Mouse (Mus musculus) bone marrow macrophage, adult 2 months (primary cell): ENCODE measurements around the gene 1700016H13Rik. TPM values are rescaled to one million over a fixed set of nuclear protein-coding genes. Genes with fewer than 3 reads are reported as not detected.
A peak's percentile ranks its signal among the peaks of the same experiment; 100 is the strongest.

Experiments used
- H3K27ac ChIP-seq: 2 replicates; pipeline ENCODE4 v1.5.1; 2012; ENCODE audit warnings: low read depth, low read length; ENCODE audit not compliant: insufficient read depth
- H3K4me1 ChIP-seq: 2 replicates; pipeline ENCODE4 v1.6.1; 2012; ENCODE audit warnings: low read length; ENCODE audit not compliant: control insufficient read depth, insufficient read depth
- H3K4me3 ChIP-seq: 2 replicates; pipeline ENCODE4 v1.5.1; 2012; ENCODE audit warnings: mild to moderate bottlenecking, low read length, moderate library complexity; ENCODE audit not compliant: insufficient read depth
- CTCF ChIP-seq: IDR thresholded peaks from 2 replicates; pipeline ENCODE4 v1.5.1; 2012; ENCODE audit warnings: low read depth, mild to moderate bottlenecking, low read length, moderate library complexity
- POLR2A ChIP-seq: IDR thresholded peaks from 2 replicates; pipeline ENCODE4 v1.6.1; 2012; ENCODE audit warnings: mild to moderate bottlenecking, low read depth, low read length, borderline replicate concordance
- polyA plus RNA-seq: library from polyadenylated mRNA; stranded (reverse); fragments of >200 nt; gene quantifications from 2 replicates; pipeline ENCODE4 v1.2.4, GENCODE M21; 2012; ENCODE audit not compliant: missing spikeins, insufficient read depth, insufficient read length

Gene 1700016H13Rik
- polyA plus RNA-seq, 1 experiment, result not detected

GRCm38 (mm10) chr5:103644167-103644566 lies 11.6 kb downstream of the 1700016H13Rik start:
- peak overlapping the region; percentile 97 for H3K27ac ChIP-seq
- TF ChIP-seq POLR2A, result no peak
- H3K4me1 ChIP-seq, result peaks cover 41% of the 10 kb centered on the region
- no peak overlapping the region for H3K4me3 ChIP-seq

GRCm38 (mm10) chr5:103637162-103637561 lies 18.6 kb downstream of the 1700016H13Rik start:
- Histone ChIP-seq H3K4me1 (peaks cover 5% of the 10 kb centered on the region; the same call in 1 of the 2 replicates), H3K4me3 (no peak overlapping the region), H3K27ac (no peak overlapping the region)
- no peak for TF ChIP-seq CTCF
- TF ChIP-seq POLR2A, result no peak

DNA sequence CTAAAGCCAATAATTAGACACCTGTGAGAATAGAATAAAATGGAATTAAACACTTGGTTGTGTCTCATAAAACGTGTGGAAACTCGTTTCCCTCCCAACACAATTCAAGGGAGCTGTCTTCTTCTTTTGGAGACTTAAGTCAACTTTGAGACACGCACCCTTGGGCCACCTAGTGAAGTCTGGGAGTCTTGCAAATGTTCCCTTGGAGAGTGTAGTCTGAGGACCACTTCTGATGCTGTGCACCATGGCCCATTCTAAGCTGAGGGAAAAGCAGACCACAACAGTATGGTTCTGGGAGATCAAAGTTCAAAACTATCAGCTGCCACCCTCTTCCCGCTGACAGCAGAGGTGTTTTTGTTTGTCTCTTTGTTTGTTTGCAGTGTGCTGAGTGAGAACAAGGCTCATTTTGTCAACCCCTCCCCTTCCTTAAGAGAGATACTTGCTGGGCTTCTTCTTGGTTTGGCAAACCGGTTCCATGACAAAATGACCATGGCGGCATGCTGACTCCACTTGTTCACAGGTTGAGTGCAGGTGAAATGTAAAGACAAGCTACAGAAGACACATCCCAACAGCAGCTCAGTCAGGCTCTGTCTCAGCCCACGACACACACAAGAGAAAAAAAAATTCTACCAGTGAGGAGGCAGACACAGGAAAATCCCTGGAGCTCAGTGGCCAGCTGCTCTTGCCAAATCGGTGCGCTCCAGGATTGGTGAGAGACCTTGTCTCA lies 25.8 kb downstream of the 1700016H13Rik start:
- Histone ChIP-seq H3K27ac (peak overlapping the region; percentile 78), H3K4me3 (no peak overlapping the region), H3K4me1 (peaks cover 21% of the 10 kb centered on the region)
- TF ChIP-seq CTCF (no peak), POLR2A (no peak)

DNA sequence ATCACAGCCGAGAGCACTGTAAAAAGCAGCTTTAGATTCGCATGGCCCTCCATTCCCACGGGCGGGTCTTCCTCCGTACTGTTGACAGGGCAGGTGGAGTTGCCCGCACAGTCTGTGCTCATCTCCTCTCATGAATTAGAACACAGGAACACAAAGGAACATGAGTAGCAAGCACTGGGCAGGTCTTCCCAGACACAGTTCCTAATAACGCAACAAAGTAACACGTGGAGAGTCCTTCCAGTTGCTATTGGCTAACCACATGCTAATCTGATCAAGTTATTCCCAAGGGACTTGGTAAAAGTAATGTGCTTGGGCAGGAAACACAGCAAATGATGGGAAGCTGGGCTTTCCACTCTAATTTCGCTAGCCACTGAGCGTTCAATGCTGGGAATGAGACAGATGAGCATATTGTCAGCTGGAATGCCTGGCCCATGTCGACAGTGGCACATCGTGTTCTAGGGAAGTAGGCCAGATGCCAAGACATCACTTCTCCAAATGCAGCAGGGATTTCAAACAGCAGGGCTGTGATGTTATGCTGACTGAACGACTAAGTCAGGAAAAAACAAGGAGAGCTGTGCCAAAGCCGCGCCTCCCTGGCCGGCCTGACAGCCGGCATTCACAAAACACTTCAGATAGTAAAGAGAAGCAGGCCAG lies 26.6 kb downstream of the 1700016H13Rik start, which contains the start of gene Slc10a6:
Slc10a6 (minus strand) TSS at position 293 of the 654 bp plus-strand sequence.
- H3K27ac ChIP-seq, result peak within 1 kb of the TSS; percentile 90

GRCm38 (mm10) chr5:103628499-103628898 lies 27.3 kb downstream of the 1700016H13Rik start:
- no peak overlapping the region for H3K4me3 ChIP-seq
- H3K4me1 ChIP-seq, result peaks cover 36% of the 10 kb centered on the region
- peak overlapping the region; percentile 90 for H3K27ac ChIP-seq
- no peak for TF ChIP-seq CTCF
- no peak for TF ChIP-seq POLR2A

More for the DNA sequence above, 26.6 kb downstream of the 1700016H13Rik start, which contains the start of gene Slc10a6:
- Histone ChIP-seq H3K4me1 (peaks cover 28% of the 10 kb centered on the region), H3K4me3 (no peak within 1 kb of the TSS)
- TF ChIP-seq CTCF (no peak), POLR2A (no peak)

GRCm38 (mm10) chr5:103624831-103625230 lies 31.0 kb downstream of the 1700016H13Rik start:
- no peak for TF ChIP-seq CTCF
- no peak for TF ChIP-seq POLR2A
- Histone ChIP-seq H3K4me3 (no peak overlapping the region), H3K27ac (no peak overlapping the region), H3K4me1 (peaks cover 56% of the 10 kb centered on the region)

DNA sequence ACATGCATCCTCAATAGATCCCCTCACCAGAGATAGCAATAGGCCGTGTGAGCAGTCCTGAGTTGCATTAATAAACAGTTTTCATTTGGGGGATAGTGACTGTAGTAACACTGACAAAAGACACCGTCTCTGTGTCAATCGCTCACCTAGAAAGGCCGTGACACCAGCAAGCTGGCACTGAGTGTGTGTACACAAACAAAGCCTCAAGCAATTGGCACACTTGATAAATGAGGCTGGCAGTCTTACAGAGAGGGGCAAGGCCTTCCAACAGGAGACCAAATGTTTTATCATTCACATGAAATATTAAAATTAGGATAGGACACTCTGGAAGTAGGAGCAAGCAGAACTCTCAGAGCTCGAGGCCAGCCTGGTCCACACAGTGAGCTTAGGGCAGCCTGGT lies 33.5 kb downstream of the 1700016H13Rik start:
- Histone ChIP-seq H3K4me3 (no peak overlapping the region), H3K27ac (no peak overlapping the region), H3K4me1 (peaks cover 42% of the 10 kb centered on the region)
- no peak for TF ChIP-seq POLR2A
- TF ChIP-seq CTCF, result no peak

DNA sequence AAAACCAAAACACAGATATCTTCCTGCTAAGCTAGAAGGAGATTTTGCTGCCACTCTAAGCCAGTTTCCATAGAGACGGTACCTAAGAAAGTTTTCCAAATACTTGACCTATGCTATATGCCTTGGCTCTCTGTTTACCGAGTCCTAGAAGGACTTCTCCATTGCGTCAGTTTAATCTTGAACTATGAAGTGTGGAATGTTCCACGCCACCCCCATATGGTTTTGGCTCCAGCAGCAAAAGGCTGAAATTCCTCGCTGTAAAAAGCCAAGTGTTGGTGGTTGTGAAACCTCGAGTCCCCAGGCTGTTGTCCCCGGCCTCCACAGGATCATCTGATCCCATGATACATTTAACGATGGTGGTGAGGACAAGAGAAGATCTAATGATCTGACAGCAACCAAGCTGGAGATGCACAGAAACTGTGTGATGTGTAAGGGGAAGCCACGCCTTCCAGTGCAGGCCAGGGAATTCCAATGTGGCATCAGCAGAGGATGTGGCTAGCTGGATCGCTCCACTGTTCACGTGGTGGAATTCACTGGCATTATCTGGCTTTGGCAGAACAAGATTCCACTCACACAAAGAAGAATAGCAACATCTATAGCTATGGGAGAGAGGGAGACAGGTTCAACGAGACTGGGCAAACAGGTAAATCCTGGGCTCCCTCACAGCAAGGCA lies 35.4 kb downstream of the 1700016H13Rik start:
- Histone ChIP-seq H3K27ac (no peak overlapping the region), H3K4me1 (peaks cover 46% of the 10 kb centered on the region), H3K4me3 (no peak overlapping the region)
- TF ChIP-seq POLR2A (no peak), CTCF (no peak)

DNA sequence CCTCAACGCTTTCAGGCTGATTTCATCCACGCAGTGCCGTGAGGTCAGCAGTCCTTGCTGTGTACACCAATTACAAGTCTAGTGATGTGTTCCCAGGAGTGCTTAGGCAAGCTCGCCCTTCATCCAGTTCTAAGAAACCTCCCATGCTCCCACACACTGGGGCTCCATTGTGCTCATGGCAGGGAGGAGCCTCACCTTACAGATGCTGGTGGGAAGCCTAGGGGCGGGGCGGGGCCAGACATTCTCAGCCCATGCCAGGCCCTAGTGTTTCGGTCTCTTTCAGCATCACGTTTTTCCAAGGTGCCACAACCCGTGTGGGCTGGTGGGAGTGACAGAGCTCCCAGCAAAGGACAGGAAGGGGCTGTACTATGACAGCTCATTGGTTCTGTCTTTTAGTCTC lies 38.6 kb downstream of the 1700016H13Rik start:
- H3K4me3 ChIP-seq, result no peak overlapping the region
- no peak overlapping the region for H3K27ac ChIP-seq
- H3K4me1 ChIP-seq, result peaks cover 34% of the 10 kb centered on the region
- TF ChIP-seq POLR2A, result no peak
- no peak for TF ChIP-seq CTCF
